Mouse (Mus musculus) MEL (cell line): ENCODE results near the gene Osbp. TPM values are rescaled to one million over a fixed set of nuclear protein-coding genes. Genes with fewer than 3 reads are reported as not detected.

ENCODE experiments used
- DNase-seq: peaks from one replicate; pipeline ENCODE4 v3.0.0; 2011; ENCODE audit warnings: low read depth, low spot score
- H3K27ac ChIP-seq: 2 replicates; pipeline ENCODE4 v1.5.1; 2012; ENCODE audit warnings: low read depth, mild to moderate bottlenecking, control low read depth, low read length, moderate library complexity; ENCODE audit not compliant: control insufficient read depth
- H3K27me3 ChIP-seq, 2 experiments: fragments of 150-350 bp in 1 of 2; sonication (generic) in 1 of 2; 2 replicates each; pipeline ENCODE4 v1.6.1; 2012; ENCODE audit warnings: low read length in 2 of 2, mild to moderate bottlenecking in 2 of 2, improper control_type of control experiment in 1 of 2, moderate library complexity in 1 of 2; ENCODE audit not compliant: insufficient read depth in 2 of 2, control insufficient read depth in 1 of 2
- H3K36me3 ChIP-seq, 2 experiments: 2 replicates each; pipeline ENCODE4 v1.6.1; 2012 to 2014; ENCODE audit warnings: low read length in 2 of 2, improper control_type of control experiment in 1 of 2, inconsistent platforms in 1 of 2, mild to moderate bottlenecking in 1 of 2; ENCODE audit not compliant: insufficient read depth in 2 of 2, control insufficient read depth in 1 of 2
- H3K4me1 ChIP-seq, 2 experiments: fragments of 150-350 bp in 1 of 2; sonication (generic) in 1 of 2; 2 replicates each; pipeline ENCODE4 v1.6.1; 2012; ENCODE audit warnings: low read length in 2 of 2, improper control_type of control experiment in 1 of 2, mild to moderate bottlenecking in 1 of 2; ENCODE audit not compliant: insufficient read depth in 2 of 2, control insufficient read depth in 1 of 2
- H3K4me3 ChIP-seq, 2 experiments: fragments of 150-350 bp in 1 of 2; sonication (generic) in 1 of 2; 2 replicates each; pipeline ENCODE4 v1.5.1; 2012; ENCODE audit warnings: low read depth in 2 of 2, low read length in 2 of 2, mild to moderate bottlenecking in 2 of 2, moderate library complexity in 2 of 2, control low read depth in 1 of 2, improper control_type of control experiment in 1 of 2; ENCODE audit not compliant: control insufficient read depth in 1 of 2, insufficient read depth in 1 of 2
- H3K79me2 ChIP-seq: 2 replicates; pipeline ENCODE4 v1.6.1; 2012; ENCODE audit warnings: mild to moderate bottlenecking, low read length, moderate library complexity; ENCODE audit not compliant: control insufficient read depth, poor library complexity, insufficient read depth
- H3K9ac ChIP-seq: 2 replicates; pipeline ENCODE4 v1.6.1; 2012; ENCODE audit warnings: low read depth, mild to moderate bottlenecking, control low read depth, low read length, moderate library complexity; ENCODE audit not compliant: control insufficient read depth, poor library complexity, severe bottlenecking
- H3K9me3 ChIP-seq: fragments of 150-350 bp; sonication (generic); replicated peaks from 2 replicates; pipeline ENCODE4 v1.6.1; 2012; ENCODE audit warnings: mild to moderate bottlenecking, low read length, improper control_type of control experiment, moderate library complexity; ENCODE audit not compliant: insufficient read depth
- BHLHE40 ChIP-seq: IDR thresholded peaks from 2 replicates; pipeline ENCODE4 v1.6.1; 2012; ENCODE audit warnings: low read depth, mild to moderate bottlenecking, inconsistent platforms, low read length, improper control_type of control experiment, borderline replicate concordance
- CHD1 ChIP-seq: IDR thresholded peaks from 2 replicates; pipeline ENCODE4 v1.6.1; 2012; ENCODE audit warnings: low read depth, mild to moderate bottlenecking, inconsistent platforms, low read length, improper control_type of control experiment
- CHD2 ChIP-seq: IDR thresholded peaks from 2 replicates; pipeline ENCODE4 v1.6.1; 2011; ENCODE audit warnings: low read length, improper control_type of control experiment
- CTCF ChIP-seq, 3 experiments: IDR thresholded peaks in 2 of 3; conservative IDR thresholded peaks in 1 of 3; 2 replicates each; pipeline ENCODE4 v1.5.1; 2011 to 2012; ENCODE audit warnings: low read length in 3 of 3, low read depth in 2 of 3, mild to moderate bottlenecking in 2 of 3, improper control_type of control experiment in 1 of 3, inconsistent platforms in 1 of 3, mixed read lengths in 1 of 3, moderate library complexity in 1 of 3; ENCODE audit not compliant: control insufficient read depth in 1 of 3, insufficient read depth in 1 of 3, poor library complexity in 1 of 3, severe bottlenecking in 1 of 3
- HCFC1 ChIP-seq: IDR thresholded peaks from 2 replicates; pipeline ENCODE4 v1.6.1; 2012; ENCODE audit warnings: low read depth, mild to moderate bottlenecking, inconsistent platforms, low read length, improper control_type of control experiment, moderate library complexity
- KAT2A ChIP-seq: conservative IDR thresholded peaks from 2 replicates; pipeline ENCODE4 v1.6.1; 2012; ENCODE audit warnings: low read depth, low read length, improper control_type of control experiment, inconsistent platforms
- MAFK ChIP-seq: IDR thresholded peaks from 2 replicates; pipeline ENCODE4 v1.6.1; 2011; ENCODE audit warnings: low read depth, mild to moderate bottlenecking, low read length, improper control_type of control experiment, borderline replicate concordance
- MAX ChIP-seq: IDR thresholded peaks from 2 replicates; pipeline ENCODE4 v1.6.1; 2011; ENCODE audit warnings: low read length, improper control_type of control experiment
- MXI1 ChIP-seq: IDR thresholded peaks from 2 replicates; pipeline ENCODE4 v1.6.1; 2011; ENCODE audit warnings: mild to moderate bottlenecking, low read depth, low read length, improper control_type of control experiment
- MYB ChIP-seq: IDR thresholded peaks from 2 replicates; pipeline ENCODE4 v1.6.1; 2011; ENCODE audit warnings: mild to moderate bottlenecking, low read depth, low read length, improper control_type of control experiment
- MYC ChIP-seq: IDR thresholded peaks from 2 replicates; pipeline ENCODE4 v1.6.1; 2011; ENCODE audit warnings: low read depth, mild to moderate bottlenecking, low read length, improper control_type of control experiment, moderate library complexity
- NRF1 ChIP-seq: IDR thresholded peaks from 2 replicates; pipeline ENCODE4 v1.6.1; 2014; ENCODE audit warnings: low read depth, mild to moderate bottlenecking, inconsistent platforms, low read length, improper control_type of control experiment, moderate library complexity; ENCODE audit not compliant: poor library complexity, insufficient read depth, severe bottlenecking
- POLR2AphosphoS5 ChIP-seq: IDR thresholded peaks from 2 replicates; pipeline ENCODE4 v1.6.1; 2012; ENCODE audit warnings: low read depth, borderline replicate concordance, mild to moderate bottlenecking, inconsistent platforms, low read length, moderate library complexity, mixed read lengths
- RCOR1 ChIP-seq: IDR thresholded peaks from 2 replicates; pipeline ENCODE4 v1.6.1; 2012; ENCODE audit warnings: low read depth, mild to moderate bottlenecking, inconsistent platforms, low read length, improper control_type of control experiment
- SIN3A ChIP-seq: IDR thresholded peaks from 2 replicates; pipeline ENCODE4 v1.6.1; 2012; ENCODE audit warnings: low read length, improper control_type of control experiment, inconsistent platforms
- SMC3 ChIP-seq: IDR thresholded peaks from 2 replicates; pipeline ENCODE4 v1.6.1; 2011; ENCODE audit warnings: low read depth, low read length, improper control_type of control experiment
- TAL1 ChIP-seq: IDR thresholded peaks from 2 replicates; pipeline ENCODE4 v1.6.1; 2012; ENCODE audit warnings: mild to moderate bottlenecking, inconsistent platforms, low read length, moderate library complexity, mixed read lengths
- TBP ChIP-seq: IDR thresholded peaks from 2 replicates; pipeline ENCODE4 v1.8.0; 2011; ENCODE audit warnings: low read depth, low read length, improper control_type of control experiment
- polyA plus RNA-seq, 2 experiments: library from polyadenylated mRNA; stranded (reverse) in 1 of 2; unstranded in 1 of 2; fragments of >175 nt in 1 of 2; fragments of >200 nt in 1 of 2; gene quantifications; 2 replicates each; pipeline versions ENCODE4 v1.2.1 to v1.2.4; 2012; ENCODE audit warnings: low replicate concordance in 2 of 2, low read depth in 1 of 2; ENCODE audit not compliant: insufficient read length in 2 of 2, insufficient read depth in 1 of 2, missing spikeins in 1 of 2
- total RNA-seq: library from RNA; depleted of rRNA; stranded (reverse); fragments of 300-350 nt; gene quantifications from 2 replicates; pipeline ENCODE4 v1.2.3, GENCODE M21; 2012

The Osbp gene
- total and polyA plus RNA-seq, 3 experiments, result 16.5 to 64.6 (median 38.8) TPM

DNA sequence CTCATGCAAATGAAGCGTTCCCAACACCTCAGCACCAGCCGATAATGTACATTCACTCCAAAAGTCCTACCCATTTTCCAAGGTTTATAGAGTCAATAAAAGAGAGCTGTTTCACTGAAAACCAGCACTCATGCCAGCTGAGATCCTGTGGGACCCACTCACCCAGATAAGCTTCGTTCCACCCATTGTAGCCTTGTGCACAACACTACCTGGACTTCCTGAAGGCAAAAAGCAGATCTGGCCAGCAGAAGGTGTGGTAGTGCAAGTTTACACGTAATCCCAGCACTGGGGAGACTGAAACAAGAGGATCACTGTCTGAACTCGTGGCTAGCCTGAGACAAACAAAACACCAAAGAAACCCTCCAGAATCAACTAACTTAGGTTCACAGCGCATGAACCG lies 15.0 kb upstream of the Osbp start:
- Histone ChIP-seq H3K36me3 (no peaks in the 10 kb centered on the region), H3K4me1 (no peaks in the 10 kb centered on the region), H3K79me2 (no peaks in the 10 kb centered on the region), H3K9me3 (no peaks in the 10 kb centered on the region), H3K4me3 (no peak overlapping the region), H3K27ac (no peak overlapping the region), H3K9ac (no peak overlapping the region), H3K27me3 (peaks cover 0 to 2% of the 10 kb centered on the region in 2 experiments; a peak in 1 of 4 replicates)
- no peak for DNase-seq
- TF ChIP-seq SIN3A, result no peak
- no peak for TF ChIP-seq SMC3
- TF ChIP-seq MYC, result no peak
- no peak for TF ChIP-seq POLR2AphosphoS5
- no peak for TF ChIP-seq MYB
- no peak for TF ChIP-seq NRF1
- TF ChIP-seq BHLHE40, result no peak
- TF ChIP-seq MAX, result no peak
- TF ChIP-seq MXI1, result no peak

DNA sequence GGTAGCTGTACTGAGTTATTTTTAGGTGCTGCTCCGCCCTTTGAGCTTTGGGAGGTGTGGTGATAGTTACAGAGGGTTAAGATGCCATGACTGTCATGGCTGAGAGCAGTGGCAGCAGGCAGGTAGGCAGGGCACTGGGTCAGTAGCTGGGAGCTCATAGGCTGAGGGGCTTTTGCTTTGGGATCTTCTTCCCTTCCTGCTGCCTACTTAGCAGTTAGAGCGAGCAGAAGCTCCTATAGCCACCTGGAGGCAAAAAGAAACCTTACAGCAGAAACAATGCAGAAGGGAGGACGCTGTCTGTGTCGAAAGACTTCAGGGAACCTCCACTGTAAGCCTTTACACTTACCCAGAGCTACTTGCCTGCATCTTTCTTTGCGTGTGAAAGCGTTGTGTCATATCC lies 11.5 kb upstream of the Osbp start:
- Histone ChIP-seq H3K4me1 (peaks cover 0 to 7% of the 10 kb centered on the region in 2 experiments; a peak in 2 of 4 replicates), H3K36me3 (peaks cover 0 to 6% of the 10 kb centered on the region in 2 experiments; a peak in 2 of 4 replicates), H3K79me2 (no peaks in the 10 kb centered on the region)
- no peak for DNase-seq
- TF ChIP-seq MYB (no peak), CTCF (IDR thresholded peaks at IDR 0.05 in 2 of 3, conservative IDR thresholded peaks at IDR 0.05 in 1 of 3; ENCODE audit: control insufficient read depth in 1 of 3, insufficient read depth in 1 of 3, low read depth in 2 of 3, low read length in 3 of 3, poor library complexity in 1 of 3, severe bottlenecking in 1 of 3) (peak in 1 of 3 experiments; percentile 1; a peak in 1 of 6 replicates)
- TF ChIP-seq, all 39 proteins: peak for 1
- Histone ChIP-seq H3K4me3 (no peak overlapping the region), H3K9me3 (no peaks in the 10 kb centered on the region), H3K9ac (no peak overlapping the region), H3K27me3 (peaks cover 0 to 2% of the 10 kb centered on the region in 2 experiments; a peak in 1 of 4 replicates), H3K27ac (no peak overlapping the region)

DNA sequence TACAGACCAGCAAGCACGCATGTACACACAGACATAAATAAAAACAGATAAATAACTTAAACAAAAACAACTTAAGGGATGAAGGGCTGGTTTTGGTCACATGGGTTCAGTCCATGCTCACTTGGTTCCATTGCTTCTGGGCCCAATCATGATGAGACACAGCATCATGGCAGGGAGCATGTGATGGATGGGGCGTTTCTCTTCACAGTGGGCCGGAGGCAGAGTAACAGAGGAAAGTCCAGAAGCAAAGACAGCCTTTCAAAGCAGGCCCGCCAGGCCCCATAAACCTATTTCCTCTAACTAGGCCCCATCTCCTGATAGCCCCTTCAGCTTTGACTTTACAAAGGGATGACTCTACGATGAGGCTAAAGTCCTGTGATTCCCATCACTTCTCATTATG lies 9.1 kb upstream of the Osbp start:
- Histone ChIP-seq H3K4me3 (no peak overlapping the region), H3K27me3 (peaks cover 0 to 2% of the 10 kb centered on the region in 2 experiments; a peak in 1 of 4 replicates), H3K9me3 (no peaks in the 10 kb centered on the region), H3K4me1 (peaks cover 0 to 7% of the 10 kb centered on the region in 2 experiments; a peak in 2 of 4 replicates), H3K27ac (peak overlapping the region; percentile 78; the same call in 1 of the 2 replicates), H3K79me2 (no peaks in the 10 kb centered on the region), H3K36me3 (peaks cover 0 to 6% of the 10 kb centered on the region in 2 experiments; a peak in 2 of 4 replicates), H3K9ac (no peak overlapping the region)
- TF ChIP-seq CHD1 (no peak), KAT2A (no peak), MAFK (no peak), CHD2 (no peak), TAL1 (no peak), RCOR1 (no peak), HCFC1 (no peak), TBP (no peak)
- DNase-seq, result no peak
